Mouse (Mus musculus) mesoderm, embryonic 11.5 days (tissue): ENCODE measurements around the gene Tgds.
"Not testable (repeated sequence)": the region's sequence is repeated elsewhere in the genome, so short reads cannot be mapped to it uniquely, and the experiment has no call there.

Experiments used
- DNase-seq: peaks from one replicate; pipeline ENCODE4 v3.0.0-alpha.2; 2012; ENCODE audit warnings: low read depth, low spot score

Tgds gene

GRCm38 (mm10) chr14:118136744-118137452 lies 4.3 kb upstream of the Tgds start, which contains the start of gene Gpr180:
TSS of gene Gpr180 (plus strand) at chr14:118137158.
- peak; percentile 97 for DNase-seq

GRCm38 (mm10) chr14:118131931-118132641 lies 469 bp downstream of the Tgds start:
- DNase-seq, result no peak

GRCm38 (mm10) chr14:118131472-118131871 lies 1.1 kb downstream of the Tgds start:
- DNase-seq, result no peak

- no peak for DNase-seq
Measured at GRCm38 (mm10) chr14:118126301-118126700, 6.3 kb downstream of the Tgds start.

- no peak for DNase-seq
Measured at GRCm38 (mm10) chr14:118124771-118125170, 7.8 kb downstream of the Tgds start.

- DNase-seq, result no peak
Measured at GRCm38 (mm10) chr14:118124129-118124528, 8.4 kb downstream of the Tgds start.

GRCm38 (mm10) chr14:118113116-118113515 lies 19.4 kb downstream of the Tgds start:
- no peak for DNase-seq

GRCm38 (mm10) chr14:118107479-118107878 lies 25.1 kb downstream of the Tgds start:
- DNase-seq, result not testable (repeated sequence)

- DNase-seq, result no peak
Measured at GRCm38 (mm10) chr14:118101227-118101990, 31.1 kb downstream of the Tgds start.

GRCm38 (mm10) chr14:118098265-118098664 lies 34.3 kb downstream of the Tgds start:
- no peak for DNase-seq

- DNase-seq, result peak; percentile 20
Measured at GRCm38 (mm10) chr14:118089806-118090392, 42.7 kb downstream of the Tgds start.

- DNase-seq, result peak; percentile 94
Measured at GRCm38 (mm10) chr14:118089215-118089805, 43.2 kb downstream of the Tgds start.

- DNase-seq, result peak; percentile 23
Measured at GRCm38 (mm10) chr14:118088437-118089207, 43.9 kb downstream of the Tgds start.

- DNase-seq, result peak; percentile 25
Measured at GRCm38 (mm10) chr14:118086271-118087035, 46.1 kb downstream of the Tgds start.

GRCm38 (mm10) chr14:118083851-118084250 lies 48.7 kb downstream of the Tgds start:
- no peak for DNase-seq

GRCm38 (mm10) chr14:118080606-118081005 lies 51.9 kb downstream of the Tgds start:
- peak; percentile 54 for DNase-seq

GRCm38 (mm10) chr14:118070100-118070499 lies 62.5 kb downstream of the Tgds start:
- no peak for DNase-seq

GRCm38 (mm10) chr14:118069439-118070079 lies 63.0 kb downstream of the Tgds start:
- no peak for DNase-seq
